Mouse (Mus musculus) ES-E14 (cell line): ENCODE results near the gene Gm9844.

Source experiments
- CHD2 ChIP-seq: IDR thresholded peaks from 2 replicates; pipeline ENCODE4 v1.6.1; 2014; ENCODE audit warnings: mild to moderate bottlenecking, low read depth, low read length, inconsistent platforms
- MAFK ChIP-seq: IDR thresholded peaks from 2 replicates; pipeline ENCODE4 v1.6.1; 2014; ENCODE audit warnings: mild to moderate bottlenecking, low read depth, low read length, inconsistent platforms; ENCODE audit not compliant: insufficient read depth
- ZC3H11A ChIP-seq: IDR thresholded peaks from 2 replicates; pipeline ENCODE4 v1.6.1; 2012; ENCODE audit warnings: low read depth, mild to moderate bottlenecking, inconsistent platforms, low read length, borderline replicate concordance
- ZNF384 ChIP-seq: IDR thresholded peaks from 2 replicates; pipeline ENCODE4 v1.6.1; 2012; ENCODE audit warnings: low read depth, low read length, inconsistent platforms

- TF ChIP-seq ZNF384 = no peak
- TF ChIP-seq MAFK = no peak
- TF ChIP-seq ZC3H11A = no peak
- no peak for TF ChIP-seq CHD2
Observed at GRCm38 (mm10) chr7:24902630-24903443, 40.8 kb downstream of the Gm9844 start, which contains the start of gene Arhgef1.
